Mouse (Mus musculus) CH12F3 (cell line): ENCODE results near the gene Amer2.
"Not testable (repeated sequence)": the region's sequence is repeated elsewhere in the genome, so short reads cannot be mapped to it uniquely, and the experiment has no call there.

Source experiments
- in situ Hi-C: fragments of 300-500 bp; cut with MboI; formaldehyde crosslinking; loops from 2 replicates; pipeline ENCODE4 v1.14.3; 2020; ENCODE audit warnings: low sequenced_read_pairs

Gene Amer2

DNA sequence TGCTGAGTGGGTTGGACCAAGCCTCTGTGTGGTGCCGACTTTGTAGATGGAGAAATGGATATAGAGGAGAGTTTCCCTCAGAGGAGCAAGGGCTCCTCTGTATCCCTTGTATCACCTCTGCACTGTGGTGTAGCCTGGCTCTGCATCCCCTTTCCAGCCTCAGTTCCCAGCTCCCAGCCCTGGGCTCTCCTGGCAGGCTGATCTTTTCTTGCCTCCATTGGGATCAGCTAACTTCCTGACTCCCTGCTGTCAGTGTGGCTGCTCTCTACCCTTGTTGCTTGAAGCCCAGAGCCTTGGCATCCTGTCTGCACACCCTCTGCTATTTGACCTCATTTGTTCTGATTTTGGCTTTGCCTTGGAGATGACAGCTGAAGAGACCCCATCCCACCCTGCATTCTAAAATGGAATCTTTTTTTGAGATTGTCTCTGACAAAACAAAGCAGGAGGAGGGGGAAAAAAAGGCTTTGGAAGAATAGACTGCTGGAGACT lies at the start of gene Amer2:
Gene Amer2 (plus strand): TSS at position 439 of the 489 bp plus-strand sequence.
- in situ Hi-C loops = no loop called here

DNA sequence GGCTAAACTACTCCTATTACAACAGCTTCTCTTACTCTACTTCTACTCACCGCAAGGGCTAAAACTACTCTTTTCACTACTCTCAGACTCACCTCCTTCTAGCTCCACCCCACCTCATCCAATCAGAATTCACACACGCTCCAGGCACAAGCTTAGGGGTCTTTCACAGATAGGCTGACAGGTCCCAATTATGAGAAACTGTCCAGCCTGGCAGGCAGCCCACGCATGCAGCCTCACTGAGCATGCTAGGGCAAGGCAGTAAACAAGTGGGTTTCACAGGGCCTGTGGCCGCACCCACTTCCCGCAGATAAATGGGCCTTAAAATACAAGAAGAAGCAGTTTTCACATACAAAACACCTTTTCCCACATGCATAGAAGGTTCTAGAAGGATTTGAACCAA lies 33.1 kb upstream of the Amer2 start:
- in situ Hi-C loops = not testable (repeated sequence)

GRCm38 (mm10) chr14:60340570-60340969 lies 32.5 kb upstream of the Amer2 start:
- in situ Hi-C loops = no loop called here

DNA sequence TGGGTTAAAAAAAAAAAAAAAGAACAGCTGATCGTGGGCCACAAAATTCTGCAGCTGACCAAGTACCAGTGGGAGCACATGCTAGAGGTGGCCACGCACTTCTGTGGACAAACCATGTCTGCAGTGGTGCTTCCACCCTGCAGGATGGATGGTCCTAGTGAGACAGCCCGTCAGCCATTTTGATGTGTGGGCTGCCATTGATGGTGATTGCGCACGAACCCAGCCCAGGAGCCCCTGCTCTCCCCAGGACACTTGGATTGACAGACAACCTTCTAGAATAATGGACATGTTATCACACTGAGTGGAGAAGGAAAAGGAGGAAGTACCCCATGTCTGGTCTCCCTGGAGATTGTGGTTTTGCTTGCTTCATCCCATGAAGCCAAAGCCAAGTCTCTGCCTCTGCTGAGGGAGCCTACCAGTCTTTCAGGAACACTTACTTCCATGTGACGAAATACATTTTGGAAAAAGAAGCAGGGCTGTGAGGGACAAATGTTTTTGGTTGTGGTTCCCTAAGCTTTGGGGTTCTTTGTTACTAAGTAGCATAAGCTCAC lies 27.7 kb upstream of the Amer2 start:
- in situ Hi-C loops = no loop called here

DNA sequence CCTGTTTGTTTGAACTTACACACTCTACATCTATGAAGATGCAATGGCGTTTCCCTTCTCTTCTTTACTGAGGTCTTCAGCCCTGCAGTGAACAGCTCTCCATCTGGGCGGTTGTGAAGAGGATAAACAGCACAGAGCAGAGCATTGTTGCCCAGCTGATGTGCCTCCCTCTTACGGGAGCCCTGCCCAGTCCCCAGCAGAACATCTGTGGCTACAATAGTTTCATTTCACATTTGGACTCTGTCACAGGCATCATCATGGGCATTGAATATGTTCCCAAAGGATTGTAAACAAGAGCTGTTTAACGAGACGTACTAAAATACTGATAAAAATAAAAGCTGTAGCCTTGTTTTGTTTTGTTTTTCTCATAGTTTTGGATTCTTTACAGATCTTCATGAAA lies 14.7 kb upstream of the Amer2 start:
- in situ Hi-C loops = no loop called here

DNA sequence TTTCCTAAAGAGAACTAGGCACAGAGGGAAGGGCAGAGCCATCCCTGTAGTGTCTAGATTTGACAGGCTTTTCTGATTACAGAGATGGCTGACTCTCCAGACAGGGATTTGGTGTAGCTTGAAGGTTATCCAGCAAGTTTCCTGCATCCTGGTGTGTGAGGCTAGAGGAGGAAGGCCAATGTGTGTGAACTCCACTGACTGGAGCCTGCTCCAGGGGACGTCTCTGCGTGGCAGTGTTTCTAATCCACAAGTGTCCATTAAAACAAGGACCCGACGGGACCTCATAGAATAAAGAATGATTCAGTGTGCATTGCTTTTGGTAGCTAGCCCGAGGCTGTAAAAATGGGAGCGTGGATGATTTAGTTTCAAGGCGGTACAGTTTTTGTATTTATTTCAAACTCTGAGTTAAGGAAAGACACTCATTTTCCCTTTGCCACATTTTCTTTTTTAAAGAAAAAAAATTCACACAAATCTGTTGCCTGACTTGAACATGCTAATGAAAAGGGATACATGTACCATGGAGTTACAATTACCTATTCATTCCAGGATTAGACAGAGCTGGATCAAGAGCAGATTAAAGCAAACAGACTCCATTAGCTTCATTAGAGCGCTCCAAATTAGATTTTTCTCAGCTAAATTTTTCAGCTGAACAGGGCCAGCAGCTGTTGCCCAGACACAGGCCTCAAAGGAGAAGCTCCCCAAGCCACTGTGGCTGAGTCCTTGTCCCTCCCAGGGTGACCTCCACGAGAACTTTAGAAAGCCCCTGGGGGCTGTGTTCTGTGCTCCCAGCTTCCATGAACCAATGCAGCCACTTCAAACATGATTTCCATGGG lies 11.5 kb upstream of the Amer2 start:
- in situ Hi-C loops = no loop called here

- in situ Hi-C loops = no loop called here
Observed at GRCm38 (mm10) chr14:60366729-60367128, 6.3 kb upstream of the Amer2 start.

DNA sequence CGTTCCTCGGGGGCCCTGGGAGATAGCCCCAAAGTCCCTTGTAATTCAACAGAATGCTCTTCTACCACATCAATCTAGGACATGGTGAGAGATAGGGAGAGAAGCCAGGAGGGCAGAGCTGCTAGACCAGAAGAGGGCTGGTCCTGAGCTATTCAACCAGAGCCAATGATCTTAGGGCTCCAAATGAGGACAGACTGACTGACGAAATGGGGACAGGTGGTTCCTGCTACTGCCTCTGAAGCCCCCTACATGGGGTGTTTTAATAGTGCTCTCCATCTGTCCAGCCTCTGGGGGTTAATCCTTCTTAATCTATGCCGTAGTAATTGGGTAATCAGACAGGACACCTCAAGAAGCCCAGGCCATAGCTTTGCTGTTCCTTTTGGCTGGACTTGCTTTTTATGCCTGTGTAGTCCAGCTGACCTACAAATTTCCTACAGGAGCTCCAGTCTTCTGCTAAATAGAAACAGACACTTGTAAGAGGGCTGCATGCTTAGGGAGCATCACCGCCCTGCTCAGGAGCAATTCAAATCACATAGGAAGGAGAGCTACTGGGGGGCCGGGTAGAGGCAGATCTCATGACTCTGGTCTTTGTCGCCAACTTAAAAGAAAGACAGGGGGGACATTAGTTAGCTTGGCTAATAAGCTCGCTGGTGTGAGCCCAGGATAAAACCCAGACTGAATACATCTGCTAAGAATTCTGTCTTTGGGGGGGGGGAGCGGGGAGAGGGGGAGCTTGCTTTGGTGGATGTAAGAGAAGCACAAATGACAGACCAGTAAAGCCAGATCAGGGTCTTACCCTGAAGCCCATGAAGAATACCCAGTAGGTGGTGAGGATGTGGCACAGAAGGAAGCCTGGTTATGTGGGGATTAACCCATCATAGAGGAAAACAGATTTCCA lies 4.0 kb upstream of the Amer2 start:
- in situ Hi-C loops = no loop called here

DNA sequence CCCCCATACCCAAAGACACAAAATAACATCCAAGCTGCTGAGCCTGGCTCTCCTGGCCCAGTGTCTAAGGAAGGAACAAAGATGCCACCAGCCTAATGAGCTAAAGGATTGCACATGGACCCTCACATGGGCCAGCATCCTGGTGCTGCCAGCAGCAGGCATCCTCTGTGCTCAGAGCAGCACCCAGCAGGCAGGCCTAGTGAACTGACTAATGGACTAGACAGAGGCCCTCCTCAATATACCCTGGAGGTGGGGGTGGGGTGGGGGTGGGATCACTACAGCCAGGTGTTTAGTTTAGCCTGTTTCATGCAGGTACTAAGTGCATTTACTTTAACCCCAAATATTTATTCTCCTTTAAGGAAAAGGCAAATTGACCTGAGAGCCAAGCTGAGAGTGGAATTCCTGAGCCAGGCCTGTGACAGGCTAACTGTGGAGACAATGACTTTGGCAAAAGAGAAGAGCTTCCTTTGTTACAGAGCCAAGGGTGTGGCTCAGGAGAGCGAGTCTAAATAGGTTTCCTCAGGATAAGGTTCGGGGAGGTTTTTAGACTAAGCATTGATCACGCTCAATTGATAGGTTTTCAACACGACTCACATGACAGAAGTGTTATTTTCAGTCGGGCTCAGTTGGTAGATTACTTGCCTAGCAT lies 3.3 kb upstream of the Amer2 start:
- in situ Hi-C loops = no loop called here

- in situ Hi-C loops = no loop called here
Observed at GRCm38 (mm10) chr14:60377107-60377506, 4.0 kb downstream of the Amer2 start.

DNA sequence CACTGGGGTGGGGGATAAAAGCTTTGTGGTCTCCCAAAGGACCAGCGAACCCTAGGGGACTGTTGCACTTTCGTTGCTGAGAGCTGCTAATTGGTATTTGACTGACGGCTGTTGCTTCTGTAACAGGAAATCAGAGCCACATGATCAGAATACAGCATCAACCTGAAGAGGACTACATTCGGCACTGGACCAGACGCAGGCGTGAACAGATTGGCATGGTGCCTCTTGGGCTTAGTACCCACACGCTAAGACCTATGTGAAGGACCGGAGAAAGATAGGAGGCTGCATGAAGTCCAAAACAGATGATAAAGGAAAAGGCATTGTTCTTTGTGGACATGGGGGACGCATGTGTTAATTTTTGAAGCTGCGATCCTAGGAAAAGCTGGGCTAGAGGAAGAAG lies 4.5 kb downstream of the Amer2 start:
- in situ Hi-C loops = no loop called here

- in situ Hi-C loops = no loop called here
Observed at GRCm38 (mm10) chr14:60378057-60378565, 5.1 kb downstream of the Amer2 start.

GRCm38 (mm10) chr14:60378566-60379322 lies 5.7 kb downstream of the Amer2 start:
- in situ Hi-C loops = no loop called here

GRCm38 (mm10) chr14:60379323-60379957 lies 6.4 kb downstream of the Amer2 start:
- in situ Hi-C loops = no loop called here

- in situ Hi-C loops = no loop called here
Observed at GRCm38 (mm10) chr14:60379958-60380330, 6.9 kb downstream of the Amer2 start.

GRCm38 (mm10) chr14:60381671-60382070 lies 8.6 kb downstream of the Amer2 start:
- in situ Hi-C loops = no loop called here

DNA sequence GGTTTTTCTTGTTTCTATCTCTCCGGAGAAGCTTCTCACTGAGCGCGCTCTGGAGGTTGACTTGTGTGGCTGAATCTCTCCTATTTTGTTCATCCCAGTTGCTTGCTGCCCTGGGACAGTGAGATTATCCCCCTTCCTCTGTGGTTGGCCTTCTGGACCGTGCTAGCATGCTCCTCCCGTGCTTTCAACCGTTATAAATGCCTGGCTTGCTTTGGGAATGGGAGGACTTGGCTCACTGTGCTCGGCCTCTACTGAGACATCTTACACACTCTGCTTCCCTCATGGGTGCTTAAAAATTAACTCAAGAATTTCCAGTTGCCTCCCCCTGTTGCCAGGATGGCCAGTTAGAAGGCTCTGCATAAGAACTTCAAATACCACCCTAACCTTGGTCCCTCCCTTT lies 10.8 kb downstream of the Amer2 start:
- in situ Hi-C loops = no loop called here

GRCm38 (mm10) chr14:60384269-60384668 lies 11.2 kb downstream of the Amer2 start:
- in situ Hi-C loops = no loop called here

DNA sequence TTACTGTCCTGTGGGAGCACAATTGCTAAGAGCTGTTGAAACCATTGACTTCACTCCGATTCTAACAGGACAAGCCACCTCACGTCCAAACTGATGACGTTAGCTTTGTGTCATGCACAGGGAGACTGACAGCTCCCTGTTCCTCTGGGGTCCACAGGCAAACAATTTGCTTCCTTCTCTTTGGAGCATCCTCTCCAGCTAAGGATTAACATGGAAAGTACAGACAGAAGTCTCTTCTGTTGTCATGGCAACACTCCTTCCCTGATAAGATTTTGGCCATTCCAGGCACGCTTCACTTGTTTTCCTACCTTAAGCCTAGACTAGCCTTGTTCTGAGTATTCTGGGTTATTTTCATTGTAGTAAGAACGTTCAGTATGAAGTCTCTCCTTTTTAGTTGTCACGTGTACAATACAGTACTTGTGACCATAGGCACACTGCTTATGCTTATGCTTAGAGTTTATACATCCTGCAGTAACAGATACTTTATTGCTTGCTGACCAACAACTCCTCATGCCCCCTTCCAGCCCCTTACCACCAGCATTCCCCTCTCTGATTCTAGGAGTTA lies 12.1 kb downstream of the Amer2 start:
- in situ Hi-C loops = no loop called here
